Comparison of ENCODE assay signal across 8 mouse cellular contexts in genomic region chr10:94311511-94312006, GRCm38 (mm10). TPM values are rescaled to one million over a fixed set of nuclear protein-coding genes. Genes with fewer than 3 reads are reported as not detected.
DNase-seq lines count a peak whose midpoint lies in the region; ATAC-seq and TF ChIP-seq lines count a peak whose summit lies in the region.

Tmcc3 (plus strand) TSS chr10:94311949.

- no peaks in the 10 kb centered on the region for H3K4me1 ChIP-seq in bone marrow, adult 2 months (ENCODE audit: control insufficient read depth, insufficient read depth, low read length)
- no peaks in the 10 kb centered on the region for H3K4me1 ChIP-seq in forebrain, postnatal 0 days (ENCODE audit: insufficient read depth)
- H3K4me1 ChIP-seq in hindbrain, embryonic 12.5 days: peaks cover 15% of the 10 kb centered on the region
- H3K4me1 ChIP-seq in liver, embryonic 11.5 days (replicated peaks; ENCODE audit: control insufficient read depth, insufficient read depth, low read length): no peaks in the 10 kb centered on the region

- TF ChIP-seq CTCF in left cerebral cortex, adult 2 months (IDR thresholded peaks at IDR 0.05): no peak; the same call in 1 of the 2 replicates
- no peak for TF ChIP-seq CTCF in bone marrow, adult 2 months (IDR thresholded peaks at IDR 0.05; ENCODE audit: control insufficient read depth, insufficient read depth, low read length)
- TF ChIP-seq CTCF in forebrain, postnatal 0 days (IDR thresholded peaks at IDR 0.05; ENCODE audit: low read depth): peak; percentile 17; the same call in 1 of the 2 replicates

- DNase-seq in left cerebral cortex, adult 2 months (ENCODE audit: extremely low spot score in 1 of 2, low spot score in 2 of 2): peak in 1 of 2 experiments; percentile 13
- DNase-seq in left cerebral cortex, adult 11 months (ENCODE audit: low spot score): no peak
- no peak for DNase-seq in forebrain, postnatal 0 days
- no peak for DNase-seq in liver, embryonic 11.5 days (ENCODE audit: low spot score)

- no peaks in the 10 kb centered on the region for H3K36me3 ChIP-seq in forebrain, postnatal 0 days (ENCODE audit: insufficient read depth)
- no peaks in the 10 kb centered on the region for H3K36me3 ChIP-seq in hindbrain, embryonic 12.5 days
- no peaks in the 10 kb centered on the region for H3K36me3 ChIP-seq in liver, embryonic 11.5 days (ENCODE audit: control insufficient read depth, insufficient read depth, low read length)

- peak within 1 kb of the TSS; percentile 48 for H3K4me3 ChIP-seq in left cerebral cortex, adult 2 months
- H3K4me3 ChIP-seq in bone marrow, adult 2 months (replicated peaks; ENCODE audit: control insufficient read depth, low read depth, low read length): peak within 1 kb of the TSS; percentile 28
- peak within 1 kb of the TSS; percentile 36 for H3K4me3 ChIP-seq in forebrain, postnatal 0 days (ENCODE audit: low read depth, low read length)
- H3K4me3 ChIP-seq in hindbrain, embryonic 12.5 days: peak within 1 kb of the TSS; percentile 41
- H3K4me3 ChIP-seq in liver, embryonic 11.5 days (ENCODE audit: low read depth, low read length): peak within 1 kb of the TSS; percentile 44

- intact Hi-C loops in left cerebral cortex, adult 2 months (cut with DNase I): no loop called here

- no peak for ATAC-seq in forebrain, postnatal 0 days
- ATAC-seq in hindbrain, embryonic 12.5 days (ENCODE audit: low FRiP score): peak; percentile 23; the same call in 1 of the 2 replicates
- ATAC-seq in liver, embryonic 11.5 days (replicated peaks; ENCODE audit: low FRiP score): no peak
- ATAC-seq in activated CD4-positive, CD25-positive, alpha-beta regulatory T cell, adult 4 months: no peak
- no peak for ATAC-seq in inflammation-experienced regulatory T-cells, adult 6 months

- no peaks in the 10 kb centered on the region for H3K9me3 ChIP-seq in forebrain, postnatal 0 days (ENCODE audit: low read length)
- no peaks in the 10 kb centered on the region for H3K9me3 ChIP-seq in hindbrain, embryonic 12.5 days (replicated peaks)
- H3K9me3 ChIP-seq in liver, embryonic 11.5 days (ENCODE audit: control insufficient read depth, low read length): no peaks in the 10 kb centered on the region

- WGBS in bone marrow, adult 2 months: 4% methylated on average over 19 of the region's 19 CpGs
- whole genome bisulfite sequencing in forebrain, postnatal 0 days: 2% methylated on average over 19 of the region's 19 CpGs
- WGBS in hindbrain, embryonic 12.5 days: 2% methylated on average over 19 of the region's 19 CpGs
- WGBS in liver, embryonic 11.5 days: 5% methylated on average over 19 of the region's 19 CpGs

- peak within 1 kb of the TSS; percentile 80 for H3K4me2 ChIP-seq in forebrain, postnatal 0 days (ENCODE audit: low read depth)
- H3K4me2 ChIP-seq in hindbrain, embryonic 12.5 days (replicated peaks): peak within 1 kb of the TSS; percentile 90
- peak within 1 kb of the TSS; percentile 67 for H3K4me2 ChIP-seq in liver, embryonic 11.5 days

- no peak for TF ChIP-seq POLR2A in bone marrow, adult 2 months (IDR thresholded peaks at IDR 0.05; ENCODE audit: borderline replicate concordance, control insufficient read depth, low read depth, low read length)

- H3K27me3 ChIP-seq in forebrain, postnatal 0 days (ENCODE audit: insufficient read depth, low read length): peaks cover 5% of the 10 kb centered on the region; the same call in 1 of the 2 replicates
- no peaks in the 10 kb centered on the region for H3K27me3 ChIP-seq in hindbrain, embryonic 12.5 days
- peaks cover 31% of the 10 kb centered on the region for H3K27me3 ChIP-seq in liver, embryonic 11.5 days (replicated peaks; ENCODE audit: control insufficient read depth, insufficient read depth, low read length)

- H3K9ac ChIP-seq in forebrain, postnatal 0 days: peak within 1 kb of the TSS; percentile 31; the same call in 1 of the 2 replicates
- H3K9ac ChIP-seq in hindbrain, embryonic 12.5 days: peak within 1 kb of the TSS; percentile 47
- H3K9ac ChIP-seq in liver, embryonic 11.5 days (ENCODE audit: low read depth, low read length): no peak within 1 kb of the TSS

- H3K27ac ChIP-seq in left cerebral cortex, adult 2 months: no peak within 1 kb of the TSS
- no peak within 1 kb of the TSS for H3K27ac ChIP-seq in bone marrow, adult 2 months (ENCODE audit: control insufficient read depth, insufficient read depth, low read depth, low read length, poor library complexity)
- H3K27ac ChIP-seq in forebrain, postnatal 0 days (ENCODE audit: low read depth, low read length): no peak within 1 kb of the TSS
- H3K27ac ChIP-seq in hindbrain, embryonic 12.5 days: no peak within 1 kb of the TSS
- no peak within 1 kb of the TSS for H3K27ac ChIP-seq in liver, embryonic 11.5 days (ENCODE audit: low read depth, low read length)

RNA-seq across cellular contexts. Expression of gene Tmcc3, which starts in this region (rescaled TPM):
- total RNA-seq in left cerebral cortex, adult 2 months (2021): 10 to 100 TPM; 20.2 to 27.2 TPM
- polyA plus RNA-seq in bone marrow, adult 2 months (2011; ENCODE audit: insufficient read depth, insufficient read length, low replicate concordance, missing spikeins): 2.3 and 5.9 TPM in 2 replicates
- 5.5 and 7.5 TPM in 2 replicates for total RNA-seq in forebrain, postnatal 0 days (2014; rRNA removed)
- polyA plus RNA-seq in forebrain, postnatal 0 days (2015; fragmentation: Nextera tagmentation; extraction: Ambion mirVana): 5.2 and 10.2 TPM in 2 replicates
- 6.1 and 6.8 TPM in 2 replicates for polyA plus RNA-seq in hindbrain, embryonic 12.5 days (2016; fragmentation: Nextera tagmentation; extraction: Ambion mirVana)
- 5.1 and 5.6 TPM in 2 replicates for polyA plus RNA-seq in liver, embryonic 11.5 days (2014; fragmentation: Nextera tagmentation; extraction: Ambion mirVana)
- polyA plus RNA-seq in activated CD4-positive, CD25-positive, alpha-beta regulatory T cell, adult 4 months (2017; shearing (Covaris generic)): 1 to 10 TPM in 1 of 2 experiments, under 1 TPM in 1; 0.44 to 1.8 TPM
- polyA plus RNA-seq in inflammation-experienced regulatory T-cells, adult 6 months (2017; shearing (Covaris generic)): 1 to 10 TPM in 2 of 3 experiments, under 1 TPM in 1; 0.38 to 1.6 (median 1.0) TPM
